Mouse (Mus musculus): ENCODE results near the gene Bola1. TPM values are rescaled to one million over a fixed set of nuclear protein-coding genes. Genes with fewer than 3 reads are reported as not detected.

Bola1 gene
- polyA plus RNA-seq, 1 experiment from 2014 or later = 53.6 TPM

DNA sequence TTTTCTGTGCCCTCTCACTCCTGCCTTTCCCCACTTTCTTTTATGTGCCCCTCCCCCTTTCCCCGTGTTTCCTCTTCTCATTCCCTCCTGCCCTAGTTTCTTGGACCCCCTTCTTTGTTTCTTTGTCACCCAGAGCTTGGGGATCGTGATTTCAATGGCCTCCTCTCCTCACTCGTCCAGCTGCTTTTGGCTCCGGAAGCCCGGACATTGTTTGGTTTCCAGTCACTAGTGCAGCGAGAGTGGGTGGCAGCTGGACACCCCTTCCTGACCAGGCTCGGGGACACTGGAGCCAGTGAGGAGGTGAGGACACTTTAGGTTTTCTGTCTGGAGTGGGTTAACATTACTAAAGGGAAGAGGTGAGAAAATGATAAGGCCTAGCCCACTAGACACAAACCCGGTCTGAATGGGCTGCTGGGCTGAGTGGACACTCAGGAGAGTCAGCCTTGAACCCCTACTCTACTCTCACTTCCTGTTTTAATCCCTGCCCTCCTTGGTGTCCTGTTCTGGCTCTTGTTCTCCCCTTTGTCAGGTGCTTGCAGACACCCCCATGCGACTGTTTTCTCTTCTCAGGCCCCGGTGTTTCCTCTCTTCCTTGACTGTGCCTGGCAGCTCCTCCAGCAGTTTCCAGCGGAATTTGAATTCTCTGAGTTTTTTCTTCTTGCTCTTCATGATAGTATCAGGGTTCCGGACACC, 50.9 kb downstream of the Bola1 start:
- H3K4me3 ChIP-seq (ENCODE audit: low read depth, low read length) = no peak overlapping the region
- ATAC-seq (ENCODE audit: low FRiP score, low TSS enrichment) (no peak), DNase-seq (ENCODE audit: low spot score) (no peak)
- no peaks in the 10 kb centered on the region for H3K36me3 ChIP-seq (ENCODE audit: control insufficient read depth, insufficient read depth, low read length)
- no peak overlapping the region for H3K4me2 ChIP-seq (replicated peaks; ENCODE audit: low read depth)
- TF ChIP-seq CTCF (IDR thresholded peaks at IDR 0.05; ENCODE audit: low read depth) (no peak), EP300 (optimal IDR thresholded peaks at IDR 0.05) (no peak)
- H3K4me1 ChIP-seq (replicated peaks; ENCODE audit: control insufficient read depth, insufficient read depth) = 0 out of 2 replicates have a peak, but pooled peaks cover 3% of the 10 kb centered on the region
- H3K9ac ChIP-seq (ENCODE audit: low read length) = no peak overlapping the region
- no peaks in the 10 kb centered on the region for H3K9me3 ChIP-seq (ENCODE audit: control insufficient read depth, low read length)
- H3K27ac ChIP-seq (replicated peaks) = no peak overlapping the region
- 59% methylated on average over 12 of the region's 12 CpGs for WGBS
- no peaks in the 10 kb centered on the region for H3K27me3 ChIP-seq (ENCODE audit: control insufficient read depth, insufficient read depth, low read length)

DNA sequence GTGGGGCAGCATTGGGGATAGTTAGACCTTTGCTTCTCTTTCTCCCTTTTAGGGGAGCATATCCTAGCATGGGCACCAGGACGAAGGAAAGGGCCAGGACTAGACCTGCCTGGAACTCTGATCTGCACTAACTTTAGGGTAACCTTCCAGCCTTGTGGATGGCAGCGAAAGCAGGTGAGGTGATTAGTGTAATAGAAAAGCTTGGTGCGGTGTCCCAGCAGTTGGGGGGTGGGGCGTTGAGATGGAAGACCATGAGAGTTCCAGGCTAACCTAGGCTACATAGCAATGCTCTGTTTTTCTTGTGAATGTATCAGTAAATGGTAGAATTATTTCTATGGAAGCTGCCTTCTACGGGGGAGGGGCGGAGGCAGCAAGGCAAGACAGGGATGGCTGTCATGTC, 56.5 kb downstream of the Bola1 start:
- Histone ChIP-seq H3K9me3 (ENCODE audit: control insufficient read depth, low read length) (no peaks in the 10 kb centered on the region), H3K36me3 (ENCODE audit: control insufficient read depth, insufficient read depth, low read length) (no peaks in the 10 kb centered on the region), H3K27ac (replicated peaks) (no peak overlapping the region), H3K27me3 (ENCODE audit: control insufficient read depth, insufficient read depth, low read length) (no peaks in the 10 kb centered on the region), H3K4me2 (replicated peaks; ENCODE audit: low read depth) (no peak overlapping the region), H3K9ac (ENCODE audit: low read length) (no peak overlapping the region), H3K4me3 (ENCODE audit: low read depth, low read length) (no peak overlapping the region), H3K4me1 (replicated peaks; ENCODE audit: control insufficient read depth, insufficient read depth) (peaks cover 5% of the 10 kb centered on the region)
- no peak for TF ChIP-seq CTCF (IDR thresholded peaks at IDR 0.05; ENCODE audit: low read depth)
- TF ChIP-seq EP300 (optimal IDR thresholded peaks at IDR 0.05) = no peak
- ATAC-seq (ENCODE audit: low FRiP score, low TSS enrichment) (no peak), DNase-seq (ENCODE audit: low spot score) (no peak)
- WGBS = 88% methylated on average over 6 of the region's 6 CpGs

DNA sequence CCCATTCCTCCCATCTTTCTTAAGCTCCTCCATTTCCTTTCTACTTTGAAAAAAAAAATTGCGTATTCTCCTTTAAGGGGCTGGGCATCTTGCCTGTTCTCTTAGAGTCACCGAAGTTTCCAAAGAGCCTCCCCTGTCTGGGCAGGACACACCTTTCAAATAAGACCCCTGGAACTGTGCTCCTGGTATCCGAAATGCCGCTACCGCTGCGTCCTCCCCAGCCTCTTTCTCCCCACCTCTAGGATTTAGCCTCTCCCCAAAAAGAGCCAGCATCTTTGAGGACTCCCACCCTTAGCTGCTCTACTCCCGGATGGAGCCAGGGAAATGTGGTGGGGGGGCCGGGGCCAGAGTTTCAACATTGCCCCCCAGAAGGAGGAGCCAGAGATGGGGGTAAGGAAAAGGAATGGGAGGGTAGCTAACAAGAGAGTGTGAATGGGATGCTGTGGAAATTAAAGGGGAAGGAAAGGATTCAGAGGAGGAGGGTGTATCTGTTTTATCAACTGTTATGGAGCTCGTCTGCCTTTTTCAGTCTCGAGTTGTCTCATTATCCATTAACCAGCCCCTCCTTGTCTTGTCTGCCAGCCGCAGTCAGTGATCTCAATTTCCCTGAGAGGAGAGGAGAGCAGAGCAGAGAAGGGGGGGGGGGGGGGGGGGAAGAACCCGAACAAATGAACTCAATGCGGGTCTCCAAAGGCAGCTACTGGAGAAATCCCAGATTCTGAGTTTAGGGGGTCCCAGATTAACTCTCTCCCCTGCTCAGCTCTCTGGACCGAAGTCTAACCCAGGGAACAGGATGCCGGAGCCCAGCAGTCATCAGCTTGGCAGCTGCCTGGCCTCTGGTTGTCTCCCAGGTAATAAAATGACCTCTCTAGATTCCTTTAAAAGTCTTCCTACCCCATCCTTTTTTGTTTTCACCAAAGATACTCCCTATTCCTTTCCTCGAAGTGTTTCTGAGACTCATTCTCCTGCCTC, 57.4 kb downstream of the Bola1 start, which contains the start of gene Mtmr11:
Gene Mtmr11 (plus strand): TSS at position 136 of the 972 bp plus-strand sequence.
- DNase-seq (ENCODE audit: low spot score) = peak; percentile 35
- TF ChIP-seq EP300 (optimal IDR thresholded peaks at IDR 0.05) (no peak), CTCF (IDR thresholded peaks at IDR 0.05; ENCODE audit: low read depth) (no peak)
- peaks cover 5% of the 10 kb centered on the region for H3K4me1 ChIP-seq (replicated peaks; ENCODE audit: control insufficient read depth, insufficient read depth)
- peak within 1 kb of the TSS; percentile 64 for H3K4me2 ChIP-seq (replicated peaks; ENCODE audit: low read depth)
- peak within 1 kb of the TSS; percentile 96 for H3K27ac ChIP-seq (replicated peaks)
- peak within 1 kb of the TSS; percentile 54 for H3K4me3 ChIP-seq (ENCODE audit: low read depth, low read length)
- no peaks in the 10 kb centered on the region for H3K27me3 ChIP-seq (ENCODE audit: control insufficient read depth, insufficient read depth, low read length)
- peak; percentile 6; the same call in 1 of the 2 replicates for ATAC-seq (ENCODE audit: low FRiP score, low TSS enrichment)
- WGBS = 8% methylated on average over 16 of the region's 16 CpGs
- peak within 1 kb of the TSS; percentile 66 for H3K9ac ChIP-seq (ENCODE audit: low read length)
- H3K9me3 ChIP-seq (ENCODE audit: control insufficient read depth, low read length) = no peaks in the 10 kb centered on the region
- H3K36me3 ChIP-seq (ENCODE audit: control insufficient read depth, insufficient read depth, low read length) = no peaks in the 10 kb centered on the region

DNA sequence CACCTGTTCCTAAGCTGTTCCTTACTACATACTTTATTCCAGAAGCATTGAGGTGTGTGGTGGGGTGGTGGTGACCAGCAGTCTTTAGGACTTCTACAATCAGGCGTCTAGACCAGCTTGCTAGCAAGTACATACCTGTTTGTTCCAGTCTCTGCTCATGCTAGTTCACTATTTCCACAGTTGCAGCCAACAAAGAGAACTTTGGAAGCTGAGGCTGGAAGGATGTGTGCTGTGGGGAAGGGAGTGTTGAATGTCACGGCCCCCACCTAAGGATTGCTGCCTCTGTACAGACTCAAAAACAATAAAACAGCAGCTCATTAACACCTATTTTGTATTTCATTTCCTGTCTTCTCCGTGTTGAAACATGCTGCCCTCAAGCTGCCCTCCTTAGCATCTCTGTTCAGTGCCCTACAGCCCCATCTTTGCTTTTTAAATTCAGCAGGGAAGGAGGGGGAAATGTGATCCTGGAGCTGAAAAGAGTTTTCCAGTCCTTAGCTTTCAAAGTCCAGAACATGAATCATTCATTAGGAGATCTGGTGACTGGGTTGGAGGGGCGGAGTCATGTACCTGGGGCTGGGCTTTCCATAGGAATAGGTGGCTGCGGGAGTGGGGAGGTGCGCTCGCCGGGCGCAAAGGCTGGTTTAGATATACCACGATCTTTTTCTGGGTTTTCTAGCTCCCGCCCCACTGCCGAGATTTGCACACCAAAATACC, 58.5 kb downstream of the Bola1 start:
- no peaks in the 10 kb centered on the region for H3K9me3 ChIP-seq (ENCODE audit: control insufficient read depth, low read length)
- peak overlapping the region; percentile 64 for H3K4me2 ChIP-seq (replicated peaks; ENCODE audit: low read depth)
- ATAC-seq (ENCODE audit: low FRiP score, low TSS enrichment) (peak; percentile 81), DNase-seq (ENCODE audit: low spot score) (peak; percentile 90)
- TF ChIP-seq CTCF (IDR thresholded peaks at IDR 0.05; ENCODE audit: low read depth) = no peak
- TF ChIP-seq EP300 (optimal IDR thresholded peaks at IDR 0.05) = no peak
- peaks cover 5% of the 10 kb centered on the region for H3K4me1 ChIP-seq (replicated peaks; ENCODE audit: control insufficient read depth, insufficient read depth)
- WGBS = under 1% methylated on average over 12 of the region's 12 CpGs
- H3K4me3 ChIP-seq (ENCODE audit: low read depth, low read length) = peak overlapping the region; percentile 54
- no peaks in the 10 kb centered on the region for H3K27me3 ChIP-seq (ENCODE audit: control insufficient read depth, insufficient read depth, low read length)
- H3K9ac ChIP-seq (ENCODE audit: low read length) = peak overlapping the region; percentile 66
- H3K36me3 ChIP-seq (ENCODE audit: control insufficient read depth, insufficient read depth, low read length) = peaks cover under 1% of the 10 kb centered on the region; the same call in 1 of the 2 replicates
- H3K27ac ChIP-seq (replicated peaks) = peak overlapping the region; percentile 96

DNA sequence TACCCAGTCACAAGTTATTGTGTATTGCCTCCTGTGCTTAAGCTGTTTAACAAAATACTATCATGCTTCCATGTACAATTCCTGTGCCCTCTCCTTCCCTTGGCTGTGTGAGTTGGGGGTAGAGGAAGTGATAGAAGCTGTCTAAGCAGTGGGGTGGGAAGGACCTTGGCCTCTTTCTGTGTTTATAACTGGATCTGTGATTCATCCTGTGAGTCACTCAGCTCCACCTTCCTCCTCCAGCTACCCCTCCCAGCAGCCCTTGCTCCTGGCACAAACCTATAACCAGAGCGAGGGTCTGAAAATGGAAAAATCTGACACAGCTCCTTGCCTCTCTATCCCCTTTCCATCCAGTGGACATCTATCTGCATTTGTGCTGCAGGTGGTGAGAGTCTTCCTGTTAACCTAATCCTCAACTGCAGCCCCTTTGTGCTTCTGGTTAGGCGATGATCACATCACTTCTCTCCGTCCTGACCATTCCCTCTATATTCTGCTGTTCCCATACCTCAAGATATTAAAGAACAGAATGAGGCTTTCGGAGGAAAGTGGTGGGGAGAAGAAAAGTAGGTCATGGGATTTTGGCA, 59.2 kb downstream of the Bola1 start:
- H3K9ac ChIP-seq (ENCODE audit: low read length) = peak overlapping the region; percentile 51
- H3K4me1 ChIP-seq (replicated peaks; ENCODE audit: control insufficient read depth, insufficient read depth) = peaks cover 5% of the 10 kb centered on the region
- no peaks in the 10 kb centered on the region for H3K27me3 ChIP-seq (ENCODE audit: control insufficient read depth, insufficient read depth, low read length)
- WGBS = 14% methylated on average over 4 of the region's 4 CpGs
- H3K27ac ChIP-seq (replicated peaks) = peak overlapping the region; percentile 96
- ATAC-seq (ENCODE audit: low FRiP score, low TSS enrichment) = peak; percentile 88
- TF ChIP-seq CTCF (IDR thresholded peaks at IDR 0.05; ENCODE audit: low read depth) (no peak), EP300 (optimal IDR thresholded peaks at IDR 0.05) (no peak)
- peak overlapping the region; percentile 54; the same call in 1 of the 2 replicates for H3K4me3 ChIP-seq (ENCODE audit: low read depth, low read length)
- peak overlapping the region; percentile 64 for H3K4me2 ChIP-seq (replicated peaks; ENCODE audit: low read depth)
- H3K36me3 ChIP-seq (ENCODE audit: control insufficient read depth, insufficient read depth, low read length) = peaks cover 7% of the 10 kb centered on the region
- DNase-seq (ENCODE audit: low spot score) = peak; percentile 80
- no peaks in the 10 kb centered on the region for H3K9me3 ChIP-seq (ENCODE audit: control insufficient read depth, low read length)

Data from stomach, postnatal 0 days (tissue).